7 mouse cellular contexts compared by ENCODE assay signal in the genomic region with DNA sequence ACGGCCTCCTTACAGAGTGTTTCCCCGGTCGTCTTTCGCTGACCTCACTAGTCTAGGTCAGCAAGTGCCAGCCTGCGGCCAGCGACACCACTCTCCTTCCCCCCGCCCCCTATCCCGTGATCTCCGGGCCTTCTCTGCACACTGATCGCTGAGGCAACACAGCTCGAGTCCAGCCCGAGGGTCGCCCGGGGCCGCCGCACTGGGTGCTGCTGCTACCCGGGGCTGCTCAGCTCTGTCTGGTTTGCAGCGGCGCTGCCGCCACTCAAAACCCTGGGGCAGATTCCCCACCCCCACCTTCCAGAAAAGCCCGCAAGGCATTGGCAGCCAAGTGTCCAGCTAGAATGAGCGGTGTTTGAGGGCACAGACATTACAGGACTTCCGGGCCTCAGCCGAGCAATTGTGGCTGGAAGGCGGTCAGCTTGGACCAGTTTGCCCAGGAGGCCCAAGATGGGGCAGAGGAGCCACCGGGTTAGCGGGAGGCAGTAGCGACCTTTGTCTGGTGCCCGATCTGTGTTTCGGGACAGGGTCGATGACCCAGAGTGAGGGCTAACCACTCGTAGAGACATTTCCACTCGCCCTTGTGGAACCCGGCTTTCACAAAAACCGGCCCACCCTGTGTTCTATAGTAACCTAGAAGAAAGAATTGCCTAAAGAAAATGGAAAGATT. TPM values are rescaled to one million over a fixed set of nuclear protein-coding genes. Genes with fewer than 3 reads are reported as not detected.
A peak's percentile ranks its signal among the peaks of the same experiment; 100 is the strongest.
DNase-seq lines count a peak whose midpoint lies in the region; ATAC-seq and TF ChIP-seq lines count a peak whose summit lies in the region.

No protein-coding gene starts in this region.

- 0 out of 2 replicates have a peak overlapping the region, but pooled peaks have one; percentile 5 for H3K9ac ChIP-seq in embryonic facial prominence, embryonic 12.5 days
- H3K9ac ChIP-seq in hindbrain, postnatal 0 days (replicated peaks; ENCODE audit: low read length), result 0 out of 2 replicates have a peak overlapping the region, but pooled peaks have one; percentile 10
- H3K9ac ChIP-seq in liver, embryonic 13.5 days, result no peak overlapping the region

- DNase-seq in ZHBTc4 (ENCODE audit: low read depth, low spot score), result peak; percentile 38
- no peak for DNase-seq in hindbrain, postnatal 0 days (ENCODE audit: low spot score)
- no peak for DNase-seq in liver, embryonic 13.5 days
- peak; percentile 26 for DNase-seq in splenic B cell, adult 2 months (ENCODE audit: low read depth, low spot score)
- DNase-seq in spleen, postnatal 14 days (ENCODE audit: low spot score in 2 of 2), result no peak

- peaks cover 25% of the 10 kb centered on the region for H3K4me1 ChIP-seq in embryonic facial prominence, embryonic 12.5 days
- H3K4me1 ChIP-seq in hindbrain, postnatal 0 days (ENCODE audit: insufficient read depth, low read length), result peaks cover 17% of the 10 kb centered on the region
- peaks cover 23% of the 10 kb centered on the region for H3K4me1 ChIP-seq in liver, embryonic 13.5 days (replicated peaks)

- no peak overlapping the region for H3K27ac ChIP-seq in embryonic facial prominence, embryonic 12.5 days
- no peak overlapping the region for H3K27ac ChIP-seq in hindbrain, postnatal 0 days
- no peak overlapping the region for H3K27ac ChIP-seq in liver, embryonic 13.5 days

- ATAC-seq in embryonic facial prominence, embryonic 12.5 days (ENCODE audit: insufficient number of reproducible peaks, insufficient read depth, low FRiP score, low TSS enrichment), result no peak
- ATAC-seq in hindbrain, postnatal 0 days, result peak; percentile 54; the same call in 1 of the 2 replicates
- 0 out of 2 replicates have a peak, but pooled peaks have one; percentile 11 for ATAC-seq in liver, embryonic 13.5 days (ENCODE audit: low read depth)
- ATAC-seq in CD4-positive, CD25-positive, alpha-beta regulatory T cell, adult 4 months, result no peak

- TF ChIP-seq CTCF in hindbrain, postnatal 0 days (IDR thresholded peaks at IDR 0.05; ENCODE audit: low read depth), result no peak

- peaks cover 40% of the 10 kb centered on the region for H3K27me3 ChIP-seq in embryonic facial prominence, embryonic 12.5 days
- H3K27me3 ChIP-seq in hindbrain, postnatal 0 days (ENCODE audit: insufficient read depth, low read length), result peaks cover 24% of the 10 kb centered on the region
- H3K27me3 ChIP-seq in liver, embryonic 13.5 days, result peaks cover 61% of the 10 kb centered on the region
- H3K27me3 ChIP-seq in splenic B cell, adult 2 months (ENCODE audit: control insufficient read depth, insufficient read depth, low read length, poor library complexity, severe bottlenecking), result no peaks in the 10 kb centered on the region

- H3K4me3 ChIP-seq in embryonic facial prominence, embryonic 12.5 days, result peak overlapping the region; percentile 51
- H3K4me3 ChIP-seq in hindbrain, postnatal 0 days (ENCODE audit: low read length), result peak overlapping the region; percentile 55
- H3K4me3 ChIP-seq in liver, embryonic 13.5 days (replicated peaks), result peak overlapping the region; percentile 56

- WGBS in embryonic facial prominence, embryonic 12.5 days, result 6% methylated on average over 35 of the region's 35 CpGs
- 10% methylated on average over 35 of the region's 35 CpGs for WGBS in hindbrain, postnatal 0 days
- WGBS in liver, embryonic 13.5 days (ENCODE audit: insufficient replicate concordance), result 10% methylated on average over 35 of the region's 35 CpGs

- 0 out of 2 replicates have a peak, but pooled peaks cover 4% of the 10 kb centered on the region for H3K9me3 ChIP-seq in embryonic facial prominence, embryonic 12.5 days
- H3K9me3 ChIP-seq in hindbrain, postnatal 0 days (ENCODE audit: low read length), result no peaks in the 10 kb centered on the region
- no peaks in the 10 kb centered on the region for H3K9me3 ChIP-seq in liver, embryonic 13.5 days (replicated peaks)

- H3K4me2 ChIP-seq in embryonic facial prominence, embryonic 12.5 days (replicated peaks), result peak overlapping the region; percentile 97
- peak overlapping the region; percentile 94 for H3K4me2 ChIP-seq in hindbrain, postnatal 0 days (ENCODE audit: low read depth, low read length)
- H3K4me2 ChIP-seq in liver, embryonic 13.5 days, result peak overlapping the region; percentile 71

- H3K36me3 ChIP-seq in embryonic facial prominence, embryonic 12.5 days, result no peaks in the 10 kb centered on the region
- H3K36me3 ChIP-seq in hindbrain, postnatal 0 days (ENCODE audit: insufficient read depth, low read length), result no peaks in the 10 kb centered on the region
- H3K36me3 ChIP-seq in liver, embryonic 13.5 days, result no peaks in the 10 kb centered on the region
- no peaks in the 10 kb centered on the region for H3K36me3 ChIP-seq in splenic B cell, adult 2 months (ENCODE audit: control insufficient read depth, insufficient read depth, low read length, poor library complexity, severe bottlenecking)

RNA-seq across cellular contexts. Expression of a gene that starts 0.7 kb away (rescaled TPM):
- polyA plus RNA-seq in embryonic facial prominence, embryonic 12.5 days (2016; fragmentation: Nextera tagmentation; extraction: Ambion mirVana), result 0.28 TPM in 1 of 2 replicates, not detected in the other
- total RNA-seq in hindbrain, postnatal 0 days (2014; rRNA removed), result 0.25 and 4.2 TPM in 2 replicates
- 1.2 and 1.9 TPM in 2 replicates for polyA plus RNA-seq in hindbrain, postnatal 0 days (2015; fragmentation: Nextera tagmentation; extraction: Ambion mirVana)
- polyA plus RNA-seq in liver, embryonic 13.5 days (2015; fragmentation: Nextera tagmentation; extraction: Ambion mirVana), result not detected in 2 replicates
- not detected for polyA plus RNA-seq in CD4-positive, CD25-positive, alpha-beta regulatory T cell, adult 4 months (2017; shearing (Covaris generic))

RNA-seq across cellular contexts. Expression of a gene that starts 8.6 kb away (rescaled TPM):
- 9.0 and 9.4 TPM in 2 replicates for polyA plus RNA-seq in embryonic facial prominence, embryonic 12.5 days (2016; fragmentation: Nextera tagmentation; extraction: Ambion mirVana)
- total RNA-seq in hindbrain, postnatal 0 days (2014; rRNA removed), result 4.5 and 9.6 TPM in 2 replicates
- 8.2 and 8.8 TPM in 2 replicates for polyA plus RNA-seq in hindbrain, postnatal 0 days (2015; fragmentation: Nextera tagmentation; extraction: Ambion mirVana)
- 0.06 and 0.27 TPM in 2 replicates for polyA plus RNA-seq in liver, embryonic 13.5 days (2015; fragmentation: Nextera tagmentation; extraction: Ambion mirVana)
- 1 to 10 TPM; 2.0 to 2.9 TPM for polyA plus RNA-seq in CD4-positive, CD25-positive, alpha-beta regulatory T cell, adult 4 months (2017; shearing (Covaris generic))

RNA-seq across cellular contexts. Expression of a gene that starts 11.3 kb away (rescaled TPM):
- 1.9 and 2.0 TPM in 2 replicates for polyA plus RNA-seq in embryonic facial prominence, embryonic 12.5 days (2016; fragmentation: Nextera tagmentation; extraction: Ambion mirVana)
- total RNA-seq in hindbrain, postnatal 0 days (2014; rRNA removed), result not detected in 2 replicates
- 0.49 and 0.51 TPM in 2 replicates for polyA plus RNA-seq in hindbrain, postnatal 0 days (2015; fragmentation: Nextera tagmentation; extraction: Ambion mirVana)
- polyA plus RNA-seq in liver, embryonic 13.5 days (2015; fragmentation: Nextera tagmentation; extraction: Ambion mirVana), result 0.38 and 0.57 TPM in 2 replicates
- polyA plus RNA-seq in CD4-positive, CD25-positive, alpha-beta regulatory T cell, adult 4 months (2017; shearing (Covaris generic)), result not detected

RNA-seq across cellular contexts. Expression of a gene that starts 15.2 kb away (rescaled TPM):
- 11.6 and 14.1 TPM in 2 replicates for polyA plus RNA-seq in embryonic facial prominence, embryonic 12.5 days (2016; fragmentation: Nextera tagmentation; extraction: Ambion mirVana)
- 58.6 and 96.8 TPM in 2 replicates for total RNA-seq in hindbrain, postnatal 0 days (2014; rRNA removed)
- 5.7 and 5.9 TPM in 2 replicates for polyA plus RNA-seq in hindbrain, postnatal 0 days (2015; fragmentation: Nextera tagmentation; extraction: Ambion mirVana)
- polyA plus RNA-seq in liver, embryonic 13.5 days (2015; fragmentation: Nextera tagmentation; extraction: Ambion mirVana), result 5.8 and 6.9 TPM in 2 replicates
- polyA plus RNA-seq in CD4-positive, CD25-positive, alpha-beta regulatory T cell, adult 4 months (2017; shearing (Covaris generic)), result 1 to 10 TPM; 5.9 to 6.3 TPM

RNA-seq across cellular contexts. Expression of a gene that starts 29.8 kb away (rescaled TPM):
- polyA plus RNA-seq in embryonic facial prominence, embryonic 12.5 days (2016; fragmentation: Nextera tagmentation; extraction: Ambion mirVana), result 0.81 and 0.99 TPM in 2 replicates
- total RNA-seq in hindbrain, postnatal 0 days (2014; rRNA removed), result 0.29 and 0.47 TPM in 2 replicates
- 0.29 and 0.62 TPM in 2 replicates for polyA plus RNA-seq in hindbrain, postnatal 0 days (2015; fragmentation: Nextera tagmentation; extraction: Ambion mirVana)
- 0.72 and 1.1 TPM in 2 replicates for polyA plus RNA-seq in liver, embryonic 13.5 days (2015; fragmentation: Nextera tagmentation; extraction: Ambion mirVana)
- polyA plus RNA-seq in CD4-positive, CD25-positive, alpha-beta regulatory T cell, adult 4 months (2017; shearing (Covaris generic)), result 100 to 1,000 TPM; 261 to 389 TPM

Comparison
In these comparisons a context has a peak if more than half of its experiments do, and no peak if none do; other contexts are left out.
1. DNase-seq: peak in ZHBTc4 (single experiment) and splenic B cell, adult 2 months (single experiment); none in hindbrain, postnatal 0 days (single experiment), liver, embryonic 13.5 days (single experiment) and spleen, postnatal 14 days (0 of 2).
2. ATAC-seq: peak in hindbrain, postnatal 0 days (single experiment) and liver, embryonic 13.5 days (single experiment); none in embryonic facial prominence, embryonic 12.5 days (single experiment) and CD4-positive, CD25-positive, alpha-beta regulatory T cell, adult 4 months (single experiment).
3. Peak in every context shown above with its lines, with median percentiles within 50 percentile points of each other: H3K4me2 ChIP-seq and H3K4me3 ChIP-seq.